Mouse (Mus musculus): Measurements from ENCODE around the gene Unc80. TPM values are rescaled to one million over a fixed set of nuclear protein-coding genes. Genes with fewer than 3 reads are reported as not detected.

Unc80 gene
- total and polyA plus RNA-seq, 2 experiments, result under 0.01 TPM; not detected in 1

DNA sequence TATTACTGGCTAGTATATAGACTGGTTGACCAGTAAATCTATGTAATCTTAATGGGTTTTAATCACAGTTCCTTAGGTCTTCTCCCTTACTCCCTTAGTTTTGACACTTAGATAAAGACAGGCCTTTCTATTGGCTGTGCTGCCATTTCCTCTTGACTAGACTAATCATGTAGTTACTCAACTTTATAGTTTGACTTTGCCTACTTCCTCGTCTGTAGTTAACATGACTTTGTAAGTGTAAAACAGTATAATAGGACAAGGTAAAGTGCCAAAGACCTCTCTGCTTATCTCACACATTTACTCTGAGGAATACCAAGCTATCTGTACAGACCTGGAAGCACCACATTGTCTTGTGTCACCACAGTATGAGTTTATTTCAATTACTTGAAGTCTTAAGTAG, 262.4 kb downstream of the Unc80 start:
- no peak for DNase-seq (ENCODE audit: extremely low read depth, low read depth, low spot score)
- Histone ChIP-seq H3K79me2 (ENCODE audit: control insufficient read depth, insufficient read depth, low read length) (no peaks in the 10 kb centered on the region), H3K36me3 (ENCODE audit: control insufficient read depth, insufficient read depth, low read length) (peaks cover 29% of the 10 kb centered on the region), H3K27me3 (ENCODE audit: control insufficient read depth, insufficient read depth, low read length) (no peaks in the 10 kb centered on the region), H3K4me1 (ENCODE audit: control insufficient read depth, insufficient read depth, low read length) (no peaks in the 10 kb centered on the region), H3K9ac (ENCODE audit: low read depth, low read length) (no peak overlapping the region), H3K27ac (replicated peaks; ENCODE audit: insufficient read depth, low read depth, low read length) (no peak overlapping the region), H3K4me3 (ENCODE audit: insufficient read depth, low read depth, low read length) (no peak overlapping the region)
- WGBS, result 82% methylated on average over 1 of the region's 1 CpGs
- TF ChIP-seq CTCF (IDR thresholded peaks at IDR 0.05; ENCODE audit: low read depth, low read length) (no peak), POLR2A (IDR thresholded peaks at IDR 0.05; ENCODE audit: extremely low read depth, insufficient read depth, low read length) (no peak)

Other genes starting within 250 kb of the Unc80 start
- gene Rpe, start 232.5 kb downstream of the Unc80 start, total RNA-seq (2014; rRNA removed), result 24.9 and 29.4 TPM in 2 replicates
- 8.6 and 12.0 TPM in 2 replicates for gene Rpe, start 232.5 kb downstream of the Unc80 start, polyA plus RNA-seq (2012; rRNA removed)